Mouse (Mus musculus) liver, embryonic 15.5 days (tissue): ENCODE results near the gene Gmpr. TPM values are rescaled to one million over a fixed set of nuclear protein-coding genes. Genes with fewer than 3 reads are reported as not detected.

Source experiments
- ATAC-seq: fragments of 200-750 bp; cut with Nextera tagmentation; 2 replicates; pipeline ENCODE4 v1.8.0; 2017; ENCODE audit warnings: moderate number of reproducible peaks, mild to moderate bottlenecking, moderate library complexity; ENCODE audit not compliant: insufficient read depth
- H3K27ac ChIP-seq: fragments of 300-500 bp; sonication (generic); replicated peaks from 2 replicates; pipeline ENCODE4 v1.5.1; 2015; ENCODE audit warnings: mild to moderate bottlenecking, inconsistent platforms
- H3K27me3 ChIP-seq: fragments of 300-500 bp; sonication (generic); 2 replicates; pipeline ENCODE4 v1.6.1; 2015; ENCODE audit warnings: mild to moderate bottlenecking, inconsistent platforms
- H3K36me3 ChIP-seq: fragments of 300-500 bp; sonication (generic); replicated peaks from 2 replicates; pipeline ENCODE4 v1.6.1; 2015; ENCODE audit warnings: moderate library complexity, mild to moderate bottlenecking, inconsistent platforms
- H3K4me1 ChIP-seq: fragments of 300-500 bp; sonication (generic); replicated peaks from 2 replicates; pipeline ENCODE4 v1.6.1; 2015; ENCODE audit warnings: inconsistent platforms
- H3K4me2 ChIP-seq: fragments of 300-500 bp; sonication (generic); 2 replicates; pipeline ENCODE4 v1.6.1; 2015; ENCODE audit warnings: moderate library complexity, mild to moderate bottlenecking, inconsistent platforms
- H3K4me3 ChIP-seq: fragments of 300-500 bp; sonication (generic); replicated peaks from 2 replicates; pipeline ENCODE4 v1.5.1; 2015; ENCODE audit warnings: mild to moderate bottlenecking, inconsistent platforms
- H3K9ac ChIP-seq: fragments of 300-500 bp; sonication (generic); 2 replicates; pipeline ENCODE4 v1.6.1; 2015; ENCODE audit warnings: moderate library complexity, mild to moderate bottlenecking, inconsistent platforms
- H3K9me3 ChIP-seq: fragments of 300-500 bp; sonication (generic); replicated peaks from 2 replicates; pipeline ENCODE4 v1.6.1; 2016; ENCODE audit warnings: inconsistent platforms
- WGBS: fragments of 180-500 bp; shearing (Covaris S2); methylation state at CpG from one replicate; pipeline ENCODE4 v1.1.7; 2015; ENCODE audit warnings: mixed read lengths; ENCODE audit not compliant: insufficient replicate concordance; 5-methylcytosine and 5-hydroxymethylcytosine counted together
- polyA plus RNA-seq: library from polyadenylated mRNA; unstranded; fragments of >200 nt; fragmentation: Nextera tagmentation; extraction: Ambion mirVana; gene quantifications from 2 replicates; pipeline ENCODE4 v1.2.1, GENCODE M21; 2015

Gene Gmpr
- polyA plus RNA-seq, 1 experiment from 2014 or later: 265 TPM

DNA sequence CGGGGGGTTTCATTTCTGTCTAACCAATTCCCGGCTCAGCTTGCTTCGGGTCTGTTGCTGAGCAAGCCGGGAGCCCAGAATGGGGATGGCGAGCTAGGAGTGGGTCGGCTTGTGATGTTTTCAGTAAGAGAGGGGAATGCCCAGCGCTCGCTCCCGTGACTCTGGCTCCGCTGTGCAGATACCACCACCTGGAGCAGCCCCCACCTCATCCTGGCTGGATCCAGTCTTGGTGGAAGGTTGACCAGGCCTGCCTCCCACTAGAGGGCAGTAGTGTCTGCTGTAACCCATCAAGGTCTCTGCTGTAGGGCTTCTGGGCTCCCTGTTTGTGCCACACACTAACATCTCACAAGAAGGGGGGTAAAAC lies 31.9 kb downstream of the Gmpr start:
- WGBS: 27% methylated on average over 10 of the region's 10 CpGs
- Histone ChIP-seq H3K27me3 (no peaks in the 10 kb centered on the region), H3K36me3 (peaks cover 98% of the 10 kb centered on the region), H3K9ac (peak overlapping the region; percentile 25; the same call in 1 of the 2 replicates), H3K4me1 (peaks cover 75% of the 10 kb centered on the region), H3K4me3 (no peak overlapping the region), H3K27ac (peak overlapping the region; percentile 75), H3K9me3 (no peaks in the 10 kb centered on the region), H3K4me2 (peak overlapping the region; percentile 43)
- ATAC-seq: peak; percentile 63

DNA sequence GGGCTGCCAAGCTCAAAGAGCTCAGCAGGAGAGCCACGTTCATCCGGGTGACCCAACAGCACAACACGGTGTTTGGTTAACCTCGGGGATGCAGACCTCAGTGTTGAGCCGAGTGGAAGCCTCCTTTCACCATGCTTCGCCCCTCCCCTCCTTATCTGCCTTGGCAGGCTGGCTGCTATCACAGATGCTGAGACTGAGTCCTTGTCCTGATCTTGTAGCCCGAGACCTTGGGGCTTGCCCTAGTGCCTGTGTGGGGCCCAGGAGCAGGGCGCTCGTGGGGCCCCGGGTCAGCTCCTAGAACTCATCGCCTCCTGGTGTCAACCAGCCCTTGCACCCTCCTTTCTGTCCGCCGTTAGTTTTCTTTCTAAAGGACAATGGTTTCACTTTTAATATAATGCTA lies 38.7 kb downstream of the Gmpr start:
- H3K4me1 ChIP-seq: peaks cover 75% of the 10 kb centered on the region
- peak overlapping the region; percentile 92 for H3K27ac ChIP-seq
- WGBS: 19% methylated on average over 13 of the region's 13 CpGs

DNA sequence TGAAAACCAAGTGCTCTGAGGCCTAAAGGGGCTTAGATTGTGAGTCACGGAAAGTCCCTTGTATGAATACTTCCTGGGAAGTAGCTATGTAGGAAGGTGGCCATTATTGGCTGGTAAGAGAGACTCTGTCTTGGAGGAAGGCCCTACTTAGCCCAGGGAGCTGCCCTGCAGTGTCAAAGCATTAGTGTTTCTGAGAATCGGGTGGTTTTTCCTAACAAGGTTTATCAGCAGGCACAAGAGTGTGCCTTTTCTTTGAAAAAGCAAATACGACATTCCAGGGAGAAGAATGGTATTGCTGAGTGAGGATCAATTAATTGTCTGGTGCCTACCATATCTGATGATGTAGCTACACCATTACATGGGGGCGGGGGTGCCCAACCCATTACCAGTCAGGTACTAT lies 39.7 kb downstream of the Gmpr start:
- peaks cover 89% of the 10 kb centered on the region for H3K36me3 ChIP-seq
- peak overlapping the region; percentile 42 for H3K4me3 ChIP-seq
- peaks cover 71% of the 10 kb centered on the region for H3K4me1 ChIP-seq
- WGBS: 33% methylated on average over 4 of the region's 4 CpGs
- H3K9me3 ChIP-seq: no peaks in the 10 kb centered on the region
- H3K4me2 ChIP-seq: peak overlapping the region; percentile 69
- peak overlapping the region; percentile 92 for H3K27ac ChIP-seq
- H3K27me3 ChIP-seq: no peaks in the 10 kb centered on the region
- peak; percentile 26; the same call in 1 of the 2 replicates for ATAC-seq
- H3K9ac ChIP-seq: peak overlapping the region; percentile 53

More for the DNA sequence above, 38.7 kb downstream of the Gmpr start:
- Histone ChIP-seq H3K4me2 (peak overlapping the region; percentile 69), H3K4me3 (peak overlapping the region; percentile 42), H3K9me3 (no peaks in the 10 kb centered on the region), H3K27me3 (no peaks in the 10 kb centered on the region), H3K9ac (peak overlapping the region; percentile 53), H3K36me3 (peaks cover 96% of the 10 kb centered on the region)
- ATAC-seq: peak; percentile 95

GRCm38 (mm10) chr13:45547549-45547948 lies 40.3 kb downstream of the Gmpr start:
- peak overlapping the region; percentile 69 for H3K4me2 ChIP-seq
- H3K9me3 ChIP-seq: no peaks in the 10 kb centered on the region
- peak; percentile 16; the same call in 1 of the 2 replicates for ATAC-seq
- H3K4me3 ChIP-seq: peak overlapping the region; percentile 42
- peaks cover 65% of the 10 kb centered on the region for H3K4me1 ChIP-seq
- H3K27ac ChIP-seq: peak overlapping the region; percentile 92
- peak overlapping the region; percentile 53 for H3K9ac ChIP-seq
- 24% methylated on average over 5 of the region's 5 CpGs for WGBS
- H3K27me3 ChIP-seq: no peaks in the 10 kb centered on the region
- peaks cover 83% of the 10 kb centered on the region for H3K36me3 ChIP-seq

DNA sequence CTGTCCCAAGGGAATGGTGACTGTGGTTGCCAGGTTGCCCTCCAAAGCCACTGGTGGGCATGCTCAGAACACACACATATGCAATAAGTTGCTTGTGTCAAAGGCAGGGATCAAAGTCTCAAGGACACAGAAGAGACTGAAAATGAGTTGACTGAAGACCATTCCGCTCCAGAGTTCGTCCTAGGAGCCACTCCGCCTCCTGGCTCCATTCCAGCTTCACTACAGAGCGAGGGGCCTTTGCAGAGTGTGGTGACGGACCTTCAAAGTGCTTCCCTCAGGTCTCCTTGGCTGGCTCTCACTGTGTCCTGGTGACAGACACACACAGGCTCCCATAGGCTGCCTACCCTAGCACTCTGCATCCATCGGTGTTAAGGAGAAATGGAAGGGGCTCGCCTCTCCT lies 46.4 kb downstream of the Gmpr start:
- no peaks in the 10 kb centered on the region for H3K9me3 ChIP-seq
- 79% methylated on average over 7 of the region's 7 CpGs for WGBS
- no peaks in the 10 kb centered on the region for H3K27me3 ChIP-seq
- no peak overlapping the region for H3K9ac ChIP-seq
- no peak overlapping the region for H3K4me3 ChIP-seq
- H3K4me1 ChIP-seq: peaks cover 26% of the 10 kb centered on the region
- H3K27ac ChIP-seq: 0 out of 2 replicates have a peak overlapping the region, but pooled peaks have one; percentile 14
- H3K36me3 ChIP-seq: peaks cover 28% of the 10 kb centered on the region
- H3K4me2 ChIP-seq: no peak overlapping the region
- ATAC-seq: no peak

DNA sequence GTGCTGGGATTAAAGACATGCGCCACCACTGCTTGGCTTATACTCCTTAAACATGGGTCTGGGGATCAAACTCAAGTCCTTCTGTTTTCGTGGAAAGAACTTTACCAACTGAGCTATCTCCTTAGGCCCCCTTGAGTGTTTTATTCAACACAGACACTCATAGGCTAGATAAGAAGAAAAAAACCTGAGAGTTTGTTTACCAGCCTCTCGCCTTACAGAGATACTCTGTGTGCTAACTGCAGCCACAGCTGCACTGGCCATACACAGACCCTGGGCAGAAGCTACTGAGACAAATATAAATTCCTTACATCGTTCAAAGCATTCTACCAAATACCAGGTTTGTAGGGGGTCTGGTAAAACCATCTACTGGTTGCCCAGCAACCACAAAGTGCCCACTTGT lies 51.1 kb downstream of the Gmpr start:
- ATAC-seq: no peak; the same call in 1 of the 2 replicates
- no peak overlapping the region for H3K27ac ChIP-seq
- no peaks in the 10 kb centered on the region for H3K9me3 ChIP-seq
- no peaks in the 10 kb centered on the region for H3K27me3 ChIP-seq
- H3K4me2 ChIP-seq: no peak overlapping the region
- H3K36me3 ChIP-seq: 0 out of 2 replicates have a peak, but pooled peaks cover 5% of the 10 kb centered on the region
- WGBS: 32% methylated on average over 4 of the region's 4 CpGs
- no peak overlapping the region for H3K9ac ChIP-seq
- H3K4me1 ChIP-seq: peaks cover 29% of the 10 kb centered on the region
- no peak overlapping the region for H3K4me3 ChIP-seq

DNA sequence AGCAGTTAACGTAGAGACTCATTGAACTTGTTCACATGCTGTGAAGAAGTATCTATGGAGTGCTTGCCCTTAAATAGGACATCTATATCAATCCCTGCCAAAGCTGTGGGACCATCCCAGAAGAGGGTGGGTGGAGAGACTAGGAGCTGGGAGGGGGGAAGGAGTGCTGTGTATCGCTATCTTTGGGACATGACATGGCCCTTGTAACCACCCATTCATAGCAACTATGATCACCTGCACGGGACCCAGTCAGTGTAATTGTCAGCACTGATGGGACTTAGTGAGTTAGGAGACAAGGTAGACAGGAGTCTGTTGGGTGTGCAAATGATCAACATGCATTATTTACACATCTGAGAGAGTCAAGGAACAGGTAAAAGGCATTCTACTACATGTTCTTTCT lies 52.0 kb downstream of the Gmpr start:
- Histone ChIP-seq H3K9ac (no peak overlapping the region), H3K27ac (no peak overlapping the region)

GRCm38 (mm10) chr13:45560543-45560942 lies 53.3 kb downstream of the Gmpr start:
- Histone ChIP-seq H3K9me3 (no peaks in the 10 kb centered on the region), H3K9ac (no peak overlapping the region), H3K27ac (no peak overlapping the region), H3K4me2 (no peak overlapping the region), H3K4me3 (no peak overlapping the region), H3K27me3 (no peaks in the 10 kb centered on the region), H3K4me1 (peaks cover 19% of the 10 kb centered on the region), H3K36me3 (no peaks in the 10 kb centered on the region)
- ATAC-seq: no peak
- 66% methylated on average over 7 of the region's 7 CpGs for WGBS

More for the DNA sequence above, 52.0 kb downstream of the Gmpr start:
- Histone ChIP-seq H3K4me2 (no peak overlapping the region), H3K9me3 (no peaks in the 10 kb centered on the region), H3K27me3 (no peaks in the 10 kb centered on the region), H3K4me1 (peaks cover 21% of the 10 kb centered on the region), H3K4me3 (no peak overlapping the region), H3K36me3 (no peaks in the 10 kb centered on the region)
- ATAC-seq: no peak
- 79% methylated on average over 3 of the region's 3 CpGs for WGBS

DNA sequence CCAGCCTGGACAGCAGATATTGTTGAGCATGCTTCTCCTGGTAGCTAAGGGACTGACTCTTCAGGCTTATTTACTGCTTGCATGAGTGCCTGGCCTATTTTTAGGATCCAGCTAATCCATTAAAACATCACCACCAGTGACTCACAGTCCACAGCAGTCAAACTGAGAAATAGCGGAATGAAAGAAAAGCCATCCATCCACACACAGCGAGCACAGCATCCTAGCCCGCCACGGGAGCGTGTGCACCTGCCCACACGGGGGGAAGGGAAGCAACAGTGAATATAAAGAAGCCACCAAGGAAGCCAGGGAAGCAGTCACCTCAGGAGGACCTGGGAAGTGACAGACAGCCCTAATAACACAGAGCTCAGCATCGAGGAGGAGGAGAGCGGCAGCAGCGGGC lies 54.8 kb downstream of the Gmpr start:
- ATAC-seq: no peak
- H3K36me3 ChIP-seq: 0 out of 2 replicates have a peak, but pooled peaks cover 5% of the 10 kb centered on the region

DNA sequence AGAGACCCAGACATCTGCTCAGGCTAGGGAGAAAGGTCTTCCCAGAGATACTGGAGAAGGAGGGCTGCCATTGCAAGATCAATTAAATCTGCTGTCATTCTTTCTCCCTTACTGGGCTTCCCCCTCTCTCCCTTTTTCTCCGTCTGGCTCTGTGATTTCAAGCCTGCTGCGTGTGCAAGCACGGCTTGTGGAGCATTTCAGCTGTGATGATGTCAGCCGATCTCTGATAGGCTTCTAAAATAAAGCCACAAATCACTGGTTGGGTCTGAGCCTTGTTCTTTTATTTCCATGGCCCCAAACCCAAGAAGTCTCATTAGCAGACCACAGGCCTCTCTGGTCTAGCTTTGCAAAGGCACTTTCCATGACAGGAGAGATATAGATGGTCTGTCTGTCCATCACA lies 57.7 kb downstream of the Gmpr start:
- Histone ChIP-seq H3K4me1 (0 out of 2 replicates have a peak, but pooled peaks cover 1% of the 10 kb centered on the region), H3K27ac (no peak overlapping the region), H3K9me3 (no peaks in the 10 kb centered on the region), H3K4me2 (no peak overlapping the region), H3K4me3 (no peak overlapping the region), H3K36me3 (0 out of 2 replicates have a peak, but pooled peaks cover 6% of the 10 kb centered on the region), H3K27me3 (no peaks in the 10 kb centered on the region), H3K9ac (no peak overlapping the region)
- WGBS: 69% methylated on average over 4 of the region's 4 CpGs
- no peak for ATAC-seq

More for the DNA sequence above, 54.8 kb downstream of the Gmpr start:
- peaks cover 19% of the 10 kb centered on the region for H3K4me1 ChIP-seq
- WGBS: 79% methylated on average over 9 of the region's 9 CpGs
- no peaks in the 10 kb centered on the region for H3K27me3 ChIP-seq
- no peak overlapping the region for H3K4me2 ChIP-seq
- no peak overlapping the region for H3K27ac ChIP-seq
- H3K4me3 ChIP-seq: no peak overlapping the region
- H3K9ac ChIP-seq: no peak overlapping the region
- H3K9me3 ChIP-seq: no peaks in the 10 kb centered on the region

DNA sequence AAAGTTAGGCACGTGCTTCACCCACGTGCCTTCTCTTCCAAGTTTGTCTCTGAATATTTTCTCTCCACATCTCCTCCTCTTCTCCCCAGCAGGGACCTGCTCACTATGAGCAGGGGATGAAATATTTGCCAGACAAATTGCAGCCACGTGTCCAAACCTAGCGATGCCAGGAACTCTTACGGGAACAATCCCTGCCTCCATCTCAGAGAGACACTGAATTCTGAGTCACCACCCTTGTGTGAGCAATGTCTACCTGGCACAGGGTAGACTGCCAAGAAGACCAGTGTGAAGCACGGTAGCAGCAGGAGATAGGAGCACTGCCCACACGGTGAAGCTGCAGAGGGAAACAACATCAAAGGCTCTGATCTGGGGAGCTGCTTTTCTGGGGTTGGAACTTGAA lies 62.7 kb downstream of the Gmpr start:
- no peak for ATAC-seq
- Histone ChIP-seq H3K27ac (no peak overlapping the region), H3K9me3 (no peaks in the 10 kb centered on the region)

DNA sequence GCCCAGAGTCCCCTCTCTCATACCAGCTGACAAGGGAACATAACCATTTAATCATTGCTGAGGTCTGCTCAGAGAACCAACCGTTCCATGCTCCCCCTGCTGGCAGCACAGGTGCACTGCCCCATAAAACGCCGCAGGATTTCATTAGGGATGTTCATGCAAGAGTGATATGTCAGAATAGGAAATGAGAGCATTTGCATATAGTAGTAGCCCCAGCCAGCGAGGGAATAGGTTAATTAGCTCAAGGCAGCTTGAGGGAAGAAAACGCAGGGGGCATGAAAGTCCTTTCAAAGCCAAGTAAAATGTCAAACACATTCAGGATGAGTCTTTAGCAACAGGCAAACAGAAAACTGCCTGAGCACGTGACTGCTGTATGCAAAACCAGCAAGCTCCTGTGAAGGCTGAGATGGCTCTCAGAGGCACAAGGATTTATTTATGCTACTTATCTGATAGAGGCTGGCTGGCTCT lies 64.6 kb downstream of the Gmpr start:
- WGBS: 3% methylated on average over 6 of the region's 6 CpGs
- no peaks in the 10 kb centered on the region for H3K27me3 ChIP-seq
- H3K9ac ChIP-seq: no peak overlapping the region
- peak overlapping the region; percentile 20; the same call in 1 of the 2 replicates for H3K4me3 ChIP-seq
- peak; percentile 57; the same call in 1 of the 2 replicates for ATAC-seq
- no peaks in the 10 kb centered on the region for H3K9me3 ChIP-seq
- 0 out of 2 replicates have a peak, but pooled peaks cover 4% of the 10 kb centered on the region for H3K36me3 ChIP-seq
- H3K4me2 ChIP-seq: peak overlapping the region; percentile 53
- no peak overlapping the region for H3K27ac ChIP-seq
- H3K4me1 ChIP-seq: peaks cover 14% of the 10 kb centered on the region

More for the DNA sequence above, 62.7 kb downstream of the Gmpr start:
- Histone ChIP-seq H3K27me3 (no peaks in the 10 kb centered on the region), H3K4me3 (no peak overlapping the region), H3K36me3 (0 out of 2 replicates have a peak, but pooled peaks cover 6% of the 10 kb centered on the region), H3K9ac (no peak overlapping the region), H3K4me1 (peaks cover 14% of the 10 kb centered on the region), H3K4me2 (no peak overlapping the region)
- 70% methylated on average over 7 of the region's 7 CpGs for WGBS
